Mouse (Mus musculus): Measurements from ENCODE around the gene Mctp1.

Mctp1 gene

DNA sequence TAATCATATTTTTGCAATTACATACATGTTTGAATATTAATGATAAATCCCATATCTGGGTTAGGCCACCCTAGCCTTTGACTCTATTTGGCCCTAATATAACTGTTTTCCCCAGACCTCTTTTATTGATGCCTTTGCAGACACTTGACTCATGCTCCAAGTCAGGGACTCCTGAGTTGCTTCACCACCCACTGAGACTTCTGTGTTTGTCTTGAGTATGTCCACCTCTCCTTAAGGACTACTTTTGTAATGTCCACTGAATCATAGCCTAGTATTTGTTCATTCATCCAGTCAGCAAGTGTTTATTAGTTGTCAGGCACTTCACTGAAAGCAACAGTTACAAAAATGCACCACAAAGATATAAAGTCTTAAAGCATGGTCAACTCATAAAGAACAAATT is 235.8 kb downstream of the Mctp1 start:
- no peak for DNase-seq (ENCODE audit: low spot score)

DNA sequence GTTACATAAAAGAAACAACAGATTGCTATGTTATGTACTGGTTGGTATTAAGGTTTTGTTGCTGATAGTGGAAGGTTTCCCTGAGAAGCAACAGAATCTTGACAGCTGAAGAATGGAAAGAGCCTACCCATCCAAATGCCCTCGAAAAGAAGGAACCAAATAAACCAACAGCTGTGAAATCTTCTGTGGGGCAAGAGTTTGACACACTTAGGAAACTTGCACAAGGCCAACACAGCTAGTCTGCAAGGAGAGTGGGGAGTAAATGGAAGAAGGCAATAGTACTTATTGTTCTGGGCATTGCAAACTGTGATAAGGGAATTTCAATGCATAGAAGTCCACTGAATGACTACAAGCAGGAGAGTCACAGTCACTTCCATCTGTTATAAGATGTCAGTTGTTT is 236.2 kb downstream of the Mctp1 start:
- DNase-seq (ENCODE audit: low spot score), result no peak

DNA sequence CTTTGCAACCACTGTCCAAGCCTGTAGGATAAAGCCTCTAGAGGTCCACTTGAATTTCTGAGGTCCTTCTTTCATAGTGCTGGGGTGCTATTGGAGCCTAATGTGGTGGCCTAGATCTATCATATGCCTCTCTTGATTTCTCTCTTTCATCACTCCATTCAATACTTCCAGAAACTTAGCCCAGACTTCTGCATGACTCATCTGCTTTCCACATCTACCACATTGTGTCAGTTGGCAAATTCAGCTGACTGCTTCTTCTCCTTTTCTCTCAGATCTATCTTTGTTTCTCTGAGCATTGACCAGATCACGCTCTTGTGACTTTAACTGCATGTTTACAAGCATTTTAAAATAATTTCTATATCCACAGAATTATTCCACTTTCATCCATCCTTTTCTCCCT is 249.4 kb downstream of the Mctp1 start:
- DNase-seq (ENCODE audit: low spot score), result no peak

DNA sequence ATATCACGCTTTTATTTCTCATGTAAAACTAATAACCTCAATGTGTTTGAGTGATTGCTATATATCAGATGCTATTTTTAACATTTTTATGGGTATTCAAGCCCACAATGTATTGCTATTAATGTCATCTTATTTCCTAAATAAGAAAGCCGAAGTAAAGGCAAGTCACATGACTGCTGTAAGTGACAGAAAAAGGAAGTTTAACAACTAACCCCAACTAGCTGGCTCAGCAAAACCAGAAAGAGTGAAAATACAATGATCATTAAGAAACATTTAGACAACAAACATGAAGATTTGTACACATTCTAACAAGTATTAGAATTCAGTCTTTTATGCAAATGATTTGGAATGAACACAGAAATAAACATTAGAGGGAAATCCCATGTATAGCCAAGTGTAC is 253.9 kb downstream of the Mctp1 start:
- DNase-seq (ENCODE audit: low spot score), result no peak

DNA sequence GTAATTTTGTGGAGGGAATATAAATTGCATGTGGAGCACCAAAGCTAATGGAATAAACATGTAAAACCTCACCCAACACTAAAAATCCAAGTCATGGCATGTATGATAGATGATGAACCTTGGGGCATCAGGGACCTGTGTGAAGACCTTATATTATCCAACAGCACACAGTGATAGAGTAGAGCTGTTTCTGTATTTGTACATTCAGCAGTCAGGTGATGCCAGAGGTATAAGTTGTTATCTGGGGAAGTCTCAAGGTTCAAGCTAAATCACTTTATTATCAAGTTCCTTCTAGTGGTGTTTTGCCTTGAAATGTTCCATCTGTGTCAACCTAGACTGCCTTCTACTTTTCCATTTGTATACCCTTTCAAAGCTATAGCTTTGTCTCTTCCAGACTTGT is 275.2 kb downstream of the Mctp1 start:
- DNase-seq (ENCODE audit: low spot score), result no peak

DNA sequence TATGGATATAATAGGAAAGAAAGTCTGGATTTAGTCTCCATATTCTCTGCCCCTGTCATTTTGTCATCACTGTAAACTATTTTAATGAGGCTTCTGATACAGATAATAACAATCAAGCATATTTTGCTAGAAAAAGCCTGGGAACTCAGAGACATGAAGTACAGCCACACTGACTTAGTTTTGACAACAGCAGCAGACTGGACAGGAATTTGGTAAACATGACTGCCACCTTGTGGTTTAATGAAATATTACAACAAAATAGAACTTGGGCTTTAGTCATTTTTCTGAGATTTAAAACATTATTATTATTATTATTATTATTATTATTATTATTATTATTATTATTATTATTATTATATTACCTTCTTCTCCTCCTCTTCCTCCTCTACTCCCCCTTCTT is 297.0 kb downstream of the Mctp1 start:
- no peak for DNase-seq (ENCODE audit: low spot score)

DNA sequence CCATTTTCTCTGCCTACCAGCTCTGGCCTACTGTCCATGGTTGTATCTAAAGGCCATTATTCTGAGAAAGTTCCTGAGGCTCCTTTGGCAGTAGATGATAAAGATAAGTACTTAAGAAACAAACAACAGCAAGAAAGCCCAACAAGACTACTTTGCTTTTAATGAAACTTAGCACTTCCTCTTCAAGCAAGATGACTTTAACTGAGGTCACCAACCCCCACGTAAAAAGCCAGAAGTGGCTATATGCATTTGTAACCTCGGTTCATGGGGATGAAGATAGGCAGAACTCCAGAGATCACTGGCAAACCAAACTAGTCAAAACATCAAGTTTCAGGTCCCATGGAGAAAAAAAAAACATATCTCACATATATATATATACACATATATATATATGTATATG is 305.0 kb downstream of the Mctp1 start:
- DNase-seq (ENCODE audit: low spot score), result no peak

DNA sequence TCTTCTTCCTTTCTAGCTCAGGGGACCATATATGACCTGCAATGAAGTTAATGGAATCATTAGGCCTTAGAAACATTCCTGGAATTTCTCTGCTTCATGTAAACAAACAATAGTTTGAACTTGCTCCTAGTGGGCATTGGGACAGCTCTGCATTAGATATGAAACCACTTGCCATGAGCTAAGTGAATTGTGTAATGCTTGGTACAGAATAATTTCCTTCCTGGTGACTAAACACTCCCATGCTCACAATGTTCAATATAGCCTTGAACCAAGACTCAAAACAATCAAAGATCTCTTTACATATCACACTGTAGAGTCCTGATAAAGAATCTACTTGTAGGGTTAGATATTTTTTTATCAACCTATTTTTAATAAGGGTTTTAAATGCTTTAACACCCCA is 305.8 kb downstream of the Mctp1 start:
- no peak for DNase-seq (ENCODE audit: low spot score)

DNA sequence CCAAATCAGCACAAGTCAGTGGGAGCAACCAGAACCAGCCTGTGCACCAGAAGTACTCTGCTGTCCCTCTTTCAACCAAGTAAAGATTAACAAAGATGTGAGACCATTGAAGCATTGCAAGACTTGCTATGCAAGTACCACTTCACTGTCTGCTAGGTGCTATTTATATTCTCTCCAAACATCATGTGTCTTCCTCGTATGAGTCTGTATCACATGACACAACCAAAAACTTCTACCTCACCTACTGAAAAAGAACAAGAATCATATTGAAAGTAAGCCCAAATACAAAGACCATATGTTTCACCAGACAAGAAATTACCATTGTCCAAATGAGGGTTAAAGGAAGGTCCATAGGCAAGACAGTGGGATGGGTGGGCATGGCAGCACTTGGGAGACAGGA is 306.4 kb downstream of the Mctp1 start:
- no peak for DNase-seq (ENCODE audit: low spot score)

DNA sequence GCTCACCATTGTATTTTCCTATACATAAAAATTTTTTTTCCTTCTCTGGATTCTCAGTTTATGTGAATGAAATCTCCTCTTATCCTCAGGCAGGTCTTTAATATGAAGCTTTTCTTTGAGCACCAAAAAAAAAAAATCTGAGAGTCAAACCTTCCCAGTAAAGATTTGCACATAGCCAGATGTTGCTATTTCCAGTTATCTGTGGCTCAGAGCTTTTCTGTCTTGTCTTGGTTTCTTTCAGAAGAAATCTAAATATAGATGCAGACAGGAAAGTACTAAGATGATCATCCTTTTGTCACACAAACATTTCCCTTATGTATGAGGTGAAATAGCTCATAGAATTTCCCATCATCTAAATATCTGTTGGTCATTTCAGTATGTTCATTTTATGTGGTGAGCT is 349.7 kb downstream of the Mctp1 start:
- no peak for DNase-seq (ENCODE audit: low spot score)

DNA sequence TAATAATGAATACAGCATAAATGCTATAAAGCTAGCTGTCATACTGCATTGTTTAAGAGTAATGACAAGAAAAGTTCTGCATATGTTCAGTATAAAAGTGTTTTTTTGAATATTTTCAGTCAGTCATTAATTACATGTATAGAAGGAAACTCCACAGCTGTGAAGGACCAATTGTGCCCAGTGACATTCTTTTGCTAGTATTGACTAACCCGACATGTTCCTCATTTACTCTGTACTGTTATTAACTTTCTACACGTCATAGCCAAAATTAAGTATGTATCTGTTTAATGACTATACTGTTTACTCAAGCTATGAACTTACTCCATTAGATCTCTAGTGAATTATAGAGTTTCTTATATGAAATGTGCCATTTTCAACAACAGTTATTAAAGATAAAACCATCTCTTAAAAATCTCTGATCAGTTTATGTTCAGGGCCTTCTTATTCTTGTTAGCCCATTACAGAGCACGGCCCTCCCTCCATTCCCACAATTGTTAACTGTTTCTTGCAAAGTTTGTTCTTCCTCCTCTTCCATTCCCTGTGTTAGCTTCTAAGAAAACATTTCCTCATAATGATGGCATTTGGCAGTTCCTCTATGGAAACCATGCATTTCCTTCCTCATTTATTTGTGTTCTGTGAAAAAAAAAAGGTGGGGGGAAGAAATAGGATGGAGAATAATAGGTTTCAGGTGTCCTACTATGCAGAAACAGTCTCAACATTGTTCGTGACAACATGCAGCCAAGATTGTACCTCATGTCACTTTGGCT is 366.5 kb downstream of the Mctp1 start:
- no peak for DNase-seq (ENCODE audit: low spot score)

DNA sequence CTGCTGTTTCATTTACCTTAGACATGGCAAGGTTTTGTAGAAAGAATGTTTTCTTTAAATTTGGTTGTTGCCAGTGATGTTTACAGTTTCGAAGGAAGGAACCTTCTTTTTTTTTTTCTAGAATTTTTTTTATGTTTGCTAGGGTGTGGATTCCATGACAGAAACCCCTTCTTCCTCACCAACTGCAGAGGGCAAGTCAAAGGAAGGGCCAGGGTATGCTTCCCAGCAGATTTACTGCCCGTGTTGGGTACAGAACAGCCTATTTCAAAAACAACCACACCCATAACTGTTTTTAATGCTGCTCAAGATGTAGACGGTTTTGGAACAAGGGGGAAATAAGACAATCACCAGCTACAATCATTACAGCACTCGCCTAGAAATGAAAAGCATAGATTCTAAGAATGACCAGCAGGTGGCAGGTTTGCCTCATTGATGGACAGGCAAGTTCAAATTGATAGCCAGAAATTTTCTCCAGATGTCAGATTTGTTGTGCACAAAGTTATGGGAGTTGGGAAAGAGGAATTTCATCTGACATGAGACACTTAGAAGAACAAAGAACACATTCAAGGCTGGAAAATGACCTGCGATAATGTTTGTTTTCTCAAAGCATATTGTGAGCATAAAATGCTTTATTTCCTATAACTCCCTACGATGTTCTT is 375.6 kb downstream of the Mctp1 start:
- no peak for DNase-seq (ENCODE audit: low spot score)

DNA sequence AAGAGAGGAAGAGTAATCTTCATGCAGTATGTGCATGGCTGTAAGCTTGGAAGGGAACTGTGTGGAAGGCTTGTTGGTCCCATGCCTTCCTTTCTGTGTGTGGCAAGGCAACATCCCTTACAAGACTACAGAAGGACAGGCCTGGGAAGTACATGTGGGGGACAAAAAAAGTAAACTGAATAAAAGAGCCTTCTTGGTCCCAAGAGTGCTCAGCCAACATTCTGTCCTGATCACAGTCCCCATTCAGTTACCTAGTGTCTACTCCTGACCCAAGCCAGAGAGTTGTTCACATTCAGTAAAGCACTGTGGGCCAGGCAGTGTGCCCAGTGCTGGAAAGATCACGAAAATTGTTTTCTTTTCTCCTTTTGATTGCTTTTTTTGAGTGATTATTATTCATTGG is 415.3 kb downstream of the Mctp1 start:
- DNase-seq (ENCODE audit: low spot score), result no peak

DNA sequence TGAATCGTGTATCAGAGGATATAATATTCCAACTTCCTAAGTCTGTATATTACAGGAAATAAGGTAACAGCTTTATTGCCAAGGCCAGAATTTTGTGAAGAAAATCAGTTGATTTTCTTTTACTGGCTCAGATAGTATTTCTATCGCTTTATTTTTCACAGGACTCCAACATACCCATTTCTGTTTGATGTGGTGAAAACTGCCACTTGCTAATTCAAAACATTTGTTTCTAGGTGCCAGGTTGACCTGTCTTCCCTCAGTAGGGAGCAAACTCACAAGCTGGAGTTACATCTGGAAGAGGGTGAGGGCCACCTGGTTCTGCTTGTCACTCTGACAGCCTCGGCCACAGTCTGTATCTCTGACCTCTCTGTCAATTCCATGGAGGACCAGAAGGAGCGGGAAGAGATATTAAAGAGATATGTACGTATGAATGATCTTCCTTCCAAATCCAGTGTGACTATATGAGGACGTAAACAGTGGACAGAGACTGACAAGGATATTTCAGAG is 416.8 kb downstream of the Mctp1 start:
- no peak for DNase-seq (ENCODE audit: low spot score)

DNA sequence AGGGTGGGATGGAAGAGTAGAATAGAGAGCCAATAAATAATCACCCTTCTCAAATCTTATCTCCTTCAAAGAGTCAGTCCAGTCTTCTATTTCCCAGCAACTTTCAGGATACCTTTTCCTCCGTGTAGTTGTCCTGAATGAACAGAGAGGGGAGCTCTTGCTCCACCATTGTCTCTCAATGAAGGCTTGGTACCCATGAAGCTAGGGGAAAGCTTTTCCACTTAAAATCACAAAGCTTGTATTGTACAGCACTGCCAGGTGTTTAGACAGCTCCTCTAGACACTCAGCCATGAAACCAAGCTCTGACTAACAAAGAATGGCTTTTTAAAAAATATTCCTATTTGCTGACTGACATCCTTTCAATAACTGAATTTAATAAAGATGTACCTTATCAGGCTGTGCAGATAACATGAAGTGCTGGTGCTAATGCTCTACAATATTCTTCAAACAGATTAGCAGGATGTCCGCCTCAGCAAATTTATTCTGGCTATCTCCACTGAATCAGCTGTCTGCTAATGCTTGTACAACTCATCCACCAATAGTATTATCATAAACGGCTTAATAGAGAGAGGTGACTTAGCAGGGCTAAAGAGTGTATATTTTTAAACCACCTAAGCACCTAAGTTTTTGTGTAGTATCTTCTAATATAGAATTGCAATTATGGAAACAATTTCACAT is 417.9 kb downstream of the Mctp1 start:
- DNase-seq (ENCODE audit: low spot score), result no peak

DNA sequence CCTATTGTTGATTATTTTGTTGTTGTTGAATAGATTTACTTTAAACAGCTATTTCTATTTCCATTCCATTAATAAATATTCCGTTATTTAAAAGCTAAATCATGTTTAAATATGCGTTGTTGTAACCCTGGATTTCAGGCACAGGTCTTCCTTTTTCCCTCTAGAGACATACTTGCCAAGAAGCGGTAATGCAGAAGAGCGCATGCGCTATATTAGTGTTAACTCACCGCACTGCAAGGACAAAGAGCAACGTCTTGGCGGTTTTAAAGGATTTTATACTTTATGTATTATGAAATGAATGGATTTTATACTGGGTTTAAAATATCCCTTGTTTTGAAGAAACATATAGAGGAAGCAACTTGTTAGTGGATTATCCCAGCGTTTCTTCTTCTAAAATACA is 418.6 kb downstream of the Mctp1 start:
- DNase-seq (ENCODE audit: low spot score), result no peak

DNA sequence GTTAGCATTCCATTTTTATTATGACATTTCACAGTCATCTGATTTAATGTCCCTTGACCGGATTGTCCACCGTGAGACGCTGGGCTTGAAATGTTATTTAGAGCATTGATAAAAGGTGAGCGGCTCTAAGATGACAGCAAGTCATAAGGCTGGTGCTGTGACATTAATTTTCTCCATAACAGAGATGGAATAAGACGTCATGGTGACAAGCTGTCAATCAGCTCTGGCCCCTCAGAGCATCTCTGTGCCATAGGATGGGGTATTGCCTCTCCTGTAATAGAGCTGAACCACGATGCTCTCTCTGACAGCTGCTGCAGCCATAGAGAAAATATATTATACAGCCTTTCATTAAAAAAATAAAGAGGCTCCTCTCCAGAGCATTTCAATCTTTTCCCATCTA is 419.5 kb downstream of the Mctp1 start:
- no peak for DNase-seq (ENCODE audit: low spot score)

DNA sequence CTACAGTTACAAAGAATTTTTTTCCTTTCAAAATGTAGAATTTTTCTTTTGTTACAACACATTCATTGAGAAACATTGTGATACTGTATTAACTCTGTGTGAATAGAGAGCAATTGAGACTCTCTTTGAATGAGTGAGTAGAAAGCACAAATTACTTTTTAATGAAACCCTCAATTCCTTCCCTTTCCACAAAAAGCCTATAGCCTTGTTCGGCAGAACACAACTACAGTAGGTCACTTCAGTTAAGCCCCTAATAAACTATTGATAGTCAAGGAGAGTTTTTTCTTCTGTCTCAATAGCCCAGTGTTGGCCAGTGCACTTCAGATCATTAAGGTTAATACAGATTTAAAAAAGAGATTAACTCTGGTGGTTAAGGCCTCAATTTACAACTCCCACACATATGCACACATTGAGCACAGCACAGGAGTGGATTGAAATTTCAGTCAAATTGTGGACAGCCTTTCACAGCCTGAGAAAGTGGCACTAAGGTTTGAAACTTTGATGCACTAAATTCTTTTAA is 424.6 kb downstream of the Mctp1 start:
- no peak for DNase-seq (ENCODE audit: low spot score)

DNA sequence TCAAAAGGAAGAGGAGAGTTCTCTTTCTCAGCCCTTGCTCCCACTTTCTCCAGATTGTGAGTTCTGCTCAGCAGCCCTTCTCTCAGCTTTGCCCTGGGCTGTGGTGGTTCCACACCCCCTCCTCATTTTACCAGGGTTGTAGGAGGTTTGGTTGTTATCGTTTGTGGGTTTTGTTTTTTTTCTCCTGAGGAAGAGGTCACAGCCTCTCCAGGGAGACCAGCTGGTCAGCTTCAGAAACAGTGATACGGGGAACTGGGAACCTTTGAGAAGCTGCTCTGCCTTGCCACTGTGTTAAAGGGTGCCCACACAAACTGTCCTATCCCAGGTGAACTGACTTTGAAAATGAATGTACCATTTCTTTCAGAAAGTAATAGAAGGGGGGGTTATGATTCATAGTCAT is 425.5 kb downstream of the Mctp1 start:
- DNase-seq (ENCODE audit: low spot score), result no peak

DNA sequence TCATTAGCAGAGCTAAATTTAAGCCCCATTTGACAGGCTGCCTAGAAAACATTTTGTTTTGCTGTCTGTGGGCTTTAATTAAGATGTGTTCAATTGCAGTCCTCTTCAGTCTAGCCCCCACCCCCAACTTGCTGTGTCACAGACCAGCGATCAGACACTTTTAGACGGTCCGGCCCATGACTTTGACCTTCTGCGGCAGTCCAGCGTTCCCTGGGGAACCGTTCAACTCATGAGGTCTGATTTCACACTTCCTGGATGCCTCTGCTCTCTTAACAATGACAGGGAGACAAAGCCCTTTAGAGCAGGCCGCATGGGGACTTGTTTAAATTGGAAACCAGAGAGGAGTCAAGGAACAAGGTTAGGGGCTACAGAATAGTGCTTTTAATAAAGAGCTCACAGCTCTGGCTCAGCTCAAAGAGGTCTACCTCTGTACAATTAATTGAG is 426.2 kb downstream of the Mctp1 start:
- DNase-seq (ENCODE audit: low spot score), result no peak

DNA sequence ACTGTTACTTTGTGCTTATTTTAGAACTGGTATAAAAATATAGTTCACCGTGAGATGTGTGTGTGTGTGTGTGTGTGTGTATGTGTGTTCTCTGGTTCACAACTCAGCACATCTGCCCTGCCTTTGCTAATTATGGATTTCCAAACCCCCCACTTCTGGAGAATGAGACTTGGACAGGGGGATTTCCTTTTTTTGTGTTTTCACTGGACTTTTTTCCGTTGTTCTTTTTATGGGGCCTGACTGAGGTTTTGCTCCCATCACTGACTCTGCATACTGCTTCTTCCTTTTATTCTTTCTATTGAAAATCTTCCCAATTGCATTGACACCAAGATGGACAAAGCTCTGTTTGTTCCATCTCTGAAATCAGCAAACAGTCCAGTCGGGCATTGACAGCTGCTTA is 438.7 kb downstream of the Mctp1 start:
- DNase-seq (ENCODE audit: low spot score), result no peak

DNA sequence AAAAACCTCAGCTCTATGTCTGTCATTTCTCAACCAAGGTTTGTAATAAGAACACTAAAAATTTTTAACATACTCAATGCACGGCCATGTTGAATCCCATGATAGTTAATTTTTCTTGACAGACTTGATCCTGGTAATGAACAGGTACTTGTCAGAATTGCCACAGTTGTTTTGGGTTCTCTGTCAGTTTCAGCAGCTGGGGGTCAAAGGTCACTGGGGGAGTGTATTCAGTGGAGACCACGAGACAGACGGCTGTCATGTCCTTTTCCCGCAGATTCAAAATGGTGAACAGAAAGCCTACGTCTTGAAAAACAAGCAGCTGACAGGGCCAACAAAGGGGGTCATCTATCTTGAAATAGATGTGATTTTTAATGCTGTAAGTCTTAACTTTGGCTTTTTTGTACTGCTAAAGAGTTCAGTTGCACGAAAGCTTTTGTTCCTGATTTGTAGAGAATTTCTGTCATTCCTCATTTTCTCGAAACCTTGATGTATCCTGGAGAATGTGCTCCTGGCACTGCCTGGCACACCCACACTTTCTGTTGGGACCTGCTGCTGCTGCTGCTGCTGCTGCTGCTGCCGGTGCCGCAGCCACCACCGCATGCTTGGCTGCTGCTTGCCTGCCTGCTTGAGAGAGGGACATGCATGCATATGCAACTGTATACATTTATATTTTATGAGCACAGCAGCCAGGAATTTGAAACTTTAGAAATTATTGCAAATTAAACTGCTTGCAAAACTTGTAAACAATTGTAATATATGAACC is 440.8 kb downstream of the Mctp1 start:
- no peak for DNase-seq (ENCODE audit: low spot score)

All from urinary bladder, postnatal 10 days (tissue).